Mouse (Mus musculus) heart, embryonic 15.5 days (tissue): ENCODE measurements around the gene Rgs6. TPM values are rescaled to one million over a fixed set of nuclear protein-coding genes. Genes with fewer than 3 reads are reported as not detected.
A peak's percentile ranks its signal among the peaks of the same experiment; 100 is the strongest.

Source experiments
- ATAC-seq: fragments of 200-750 bp; cut with Nextera tagmentation; replicated peaks from 2 replicates; pipeline ENCODE4 v1.8.0; 2017; ENCODE audit warnings: low read depth, moderate TSS enrichment; ENCODE audit not compliant: insufficient number of reproducible peaks, insufficient read depth, low FRiP score
- H3K27ac ChIP-seq: fragments of 300-500 bp; sonication (generic); 2 replicates; pipeline ENCODE4 v1.5.1; 2015; ENCODE audit warnings: mild to moderate bottlenecking, inconsistent platforms
- H3K27me3 ChIP-seq: fragments of 300-500 bp; sonication (generic); 2 replicates; pipeline ENCODE4 v1.6.1; 2015; ENCODE audit warnings: inconsistent platforms
- H3K36me3 ChIP-seq: fragments of 300-500 bp; sonication (generic); 2 replicates; pipeline ENCODE4 v1.6.1; 2015; ENCODE audit warnings: mild to moderate bottlenecking, inconsistent platforms
- H3K4me1 ChIP-seq: fragments of 300-500 bp; sonication (generic); replicated peaks from 2 replicates; pipeline ENCODE4 v1.6.1; 2015; ENCODE audit warnings: inconsistent platforms
- H3K4me2 ChIP-seq: fragments of 300-500 bp; sonication (generic); 2 replicates; pipeline ENCODE4 v1.6.1; 2015; ENCODE audit warnings: inconsistent platforms, mild to moderate bottlenecking, moderate library complexity
- H3K4me3 ChIP-seq: fragments of 300-500 bp; sonication (generic); 2 replicates; pipeline ENCODE4 v1.5.1; 2015; ENCODE audit warnings: mild to moderate bottlenecking, inconsistent platforms
- H3K9ac ChIP-seq: fragments of 300-500 bp; sonication (generic); 2 replicates; pipeline ENCODE4 v1.6.1; 2015; ENCODE audit warnings: mild to moderate bottlenecking, inconsistent platforms
- H3K9me3 ChIP-seq: fragments of 300-500 bp; sonication (generic); replicated peaks from 2 replicates; pipeline ENCODE4 v1.6.1; 2016; ENCODE audit warnings: inconsistent platforms
- WGBS: fragments of 180-500 bp; shearing (Covaris S2); methylation state at CpG from one replicate; pipeline ENCODE4 v1.1.7; 2015; ENCODE audit warnings: mixed read lengths; 5-methylcytosine and 5-hydroxymethylcytosine counted together
- polyA plus RNA-seq: library from polyadenylated mRNA; unstranded; fragments of >200 nt; fragmentation: Nextera tagmentation; extraction: Ambion mirVana; gene quantifications from 2 replicates; pipeline ENCODE4 v1.2.1, GENCODE M21; 2015

Gene Rgs6
- polyA plus RNA-seq, 1 experiment from 2014 or later, result 12.3 TPM

DNA sequence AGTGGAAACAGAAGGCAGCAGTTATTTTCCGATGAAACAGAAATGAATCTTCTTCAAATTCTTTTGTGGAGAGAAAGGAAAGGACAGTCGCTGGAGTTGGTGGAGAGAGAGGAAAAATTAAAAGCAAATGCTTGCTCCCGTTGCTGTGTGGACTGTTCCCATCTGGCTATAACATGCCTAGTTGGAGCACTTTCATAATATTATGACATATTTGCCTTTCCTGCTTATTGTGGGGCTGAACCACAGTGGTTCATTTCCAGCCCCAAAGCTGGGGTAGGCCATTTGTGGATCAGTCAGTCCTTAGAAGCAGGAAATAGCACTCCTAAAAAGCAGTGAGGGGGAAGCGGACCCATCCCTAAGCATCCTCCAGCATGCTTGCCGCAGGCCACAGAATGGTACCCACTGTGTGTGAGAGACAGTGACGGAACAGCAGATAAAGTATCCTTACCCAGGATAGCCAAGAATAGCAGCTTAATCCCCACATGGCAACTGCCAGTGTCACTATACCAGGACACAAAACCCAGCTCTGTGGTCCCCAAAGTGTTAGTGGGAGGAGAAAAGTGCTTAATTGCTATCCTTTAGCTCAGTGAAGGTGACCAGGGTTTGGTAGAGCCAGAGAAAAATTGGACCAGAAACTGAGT is 456.0 kb downstream of the Rgs6 start:
- ATAC-seq, result no peak
- H3K9me3 ChIP-seq, result no peaks in the 10 kb centered on the region
- H3K36me3 ChIP-seq, result no peaks in the 10 kb centered on the region
- no peak overlapping the region for H3K9ac ChIP-seq
- H3K4me3 ChIP-seq, result no peak overlapping the region
- H3K4me2 ChIP-seq, result no peak overlapping the region
- H3K27ac ChIP-seq, result 0 out of 2 replicates have a peak overlapping the region, but pooled peaks have one; percentile 7
- H3K4me1 ChIP-seq, result peaks cover 21% of the 10 kb centered on the region
- H3K27me3 ChIP-seq, result no peaks in the 10 kb centered on the region
- 50% methylated on average over 6 of the region's 6 CpGs for WGBS

DNA sequence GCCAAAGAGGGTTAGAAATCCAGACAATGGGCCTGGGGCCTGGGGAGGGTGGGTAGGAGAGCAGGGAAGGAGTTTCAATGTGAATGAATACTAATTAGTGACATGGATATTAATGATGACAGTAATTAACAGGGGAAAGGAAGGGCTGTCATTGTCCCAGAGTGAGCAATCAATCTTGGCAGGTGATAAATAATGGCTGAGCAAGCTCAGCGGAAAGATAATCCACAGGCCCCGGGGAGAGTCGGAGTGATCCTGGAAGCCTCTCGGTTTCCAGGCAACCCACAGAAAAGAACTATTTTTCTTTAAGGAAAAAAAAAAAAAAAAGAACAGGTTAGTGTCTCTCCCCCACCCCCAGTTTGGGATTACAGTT is 456.5 kb downstream of the Rgs6 start:
- peaks cover 18% of the 10 kb centered on the region for H3K4me1 ChIP-seq
- H3K9ac ChIP-seq, result no peak overlapping the region
- no peaks in the 10 kb centered on the region for H3K36me3 ChIP-seq
- no peak for ATAC-seq
- 0 out of 2 replicates have a peak overlapping the region, but pooled peaks have one; percentile 7 for H3K27ac ChIP-seq
- H3K9me3 ChIP-seq, result no peaks in the 10 kb centered on the region
- WGBS, result 25% methylated on average over 4 of the region's 4 CpGs
- no peak overlapping the region for H3K4me3 ChIP-seq
- H3K4me2 ChIP-seq, result no peak overlapping the region
- no peaks in the 10 kb centered on the region for H3K27me3 ChIP-seq

DNA sequence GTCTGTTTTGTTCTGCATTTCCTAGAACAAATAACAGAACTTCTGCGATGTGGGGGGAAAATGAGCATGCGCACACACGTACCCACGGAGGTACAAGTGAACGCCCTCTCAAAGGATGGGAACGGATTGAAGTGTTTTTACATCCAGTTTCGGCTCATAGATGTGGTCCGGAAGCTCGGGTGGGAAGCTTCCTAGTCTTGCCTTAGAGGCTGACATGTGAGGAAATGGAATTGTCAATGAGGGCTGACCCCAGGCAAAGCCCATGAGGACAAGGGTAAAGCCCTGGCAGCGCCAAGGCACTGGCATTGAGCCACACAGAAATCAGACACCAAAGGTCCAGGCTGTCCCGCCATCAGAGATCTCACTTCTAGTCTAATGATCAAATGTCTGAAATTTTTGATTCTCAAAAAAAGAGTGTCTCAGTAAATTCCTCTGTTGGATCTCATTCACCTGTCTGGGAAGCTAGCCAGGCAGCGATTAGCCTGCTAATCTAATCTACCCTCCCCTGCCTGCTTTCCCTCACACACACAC is 457.0 kb downstream of the Rgs6 start:
- Histone ChIP-seq H3K4me2 (no peak overlapping the region), H3K36me3 (no peaks in the 10 kb centered on the region), H3K4me1 (peaks cover 14% of the 10 kb centered on the region), H3K9me3 (no peaks in the 10 kb centered on the region), H3K4me3 (no peak overlapping the region), H3K27ac (no peak overlapping the region), H3K27me3 (no peaks in the 10 kb centered on the region), H3K9ac (no peak overlapping the region)
- WGBS, result 38% methylated on average over 12 of the region's 12 CpGs
- ATAC-seq, result no peak

GRCm38 (mm10) chr12:83046734-83047133 is 458.6 kb downstream of the Rgs6 start:
- Histone ChIP-seq H3K27me3 (no peaks in the 10 kb centered on the region), H3K4me3 (no peak overlapping the region), H3K9me3 (no peaks in the 10 kb centered on the region), H3K27ac (no peak overlapping the region), H3K9ac (no peak overlapping the region), H3K4me1 (peaks cover 14% of the 10 kb centered on the region), H3K36me3 (no peaks in the 10 kb centered on the region), H3K4me2 (no peak overlapping the region)
- 90% methylated on average over 9 of the region's 9 CpGs for WGBS
- ATAC-seq, result no peak

DNA sequence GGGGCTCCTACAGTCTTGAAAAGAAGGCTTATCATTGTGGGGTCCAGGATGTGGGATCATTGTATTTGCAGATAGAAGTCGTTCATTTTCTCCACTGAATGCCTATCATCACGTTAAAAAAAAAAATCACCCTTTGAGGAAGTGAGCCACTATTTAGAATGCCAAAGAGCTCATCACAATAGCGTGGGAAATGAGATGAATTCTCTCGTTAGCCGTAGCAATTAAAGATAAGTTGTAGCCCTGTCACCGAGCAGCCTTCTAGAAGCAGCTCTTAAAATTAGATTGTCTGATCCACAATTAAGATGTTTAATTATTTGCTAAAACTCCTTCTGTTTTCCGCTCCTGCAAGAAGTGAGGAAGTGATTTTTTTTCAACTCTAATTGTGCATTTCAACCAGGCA is 459.6 kb downstream of the Rgs6 start:
- WGBS, result 67% methylated on average over 7 of the region's 7 CpGs
- Histone ChIP-seq H3K27ac (no peak overlapping the region), H3K4me2 (no peak overlapping the region), H3K4me3 (no peak overlapping the region), H3K36me3 (no peaks in the 10 kb centered on the region), H3K9me3 (no peaks in the 10 kb centered on the region), H3K27me3 (no peaks in the 10 kb centered on the region), H3K9ac (no peak overlapping the region), H3K4me1 (peaks cover 14% of the 10 kb centered on the region)
- ATAC-seq, result no peak

DNA sequence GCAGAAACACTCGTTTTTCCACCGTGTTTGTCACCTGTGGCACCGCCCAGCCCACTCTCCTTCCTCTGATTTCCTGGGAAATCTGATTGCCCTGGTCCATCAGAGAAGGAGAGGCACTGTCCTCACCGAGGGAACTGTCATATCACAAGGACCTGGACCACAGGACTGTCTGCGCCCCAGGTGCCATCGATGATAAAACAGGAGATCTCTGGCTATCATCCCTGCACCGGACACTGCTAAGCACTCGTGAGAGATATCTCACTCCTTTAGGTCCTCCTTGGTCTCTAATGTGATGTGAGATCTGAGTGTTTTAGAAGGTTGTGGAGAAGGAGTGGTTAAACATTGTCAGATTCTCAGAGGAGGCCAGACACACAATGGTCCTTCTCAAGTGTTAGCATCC is 462.4 kb downstream of the Rgs6 start:
- WGBS, result 64% methylated on average over 8 of the region's 8 CpGs

GRCm38 (mm10) chr12:83052391-83052790 is 464.3 kb downstream of the Rgs6 start:
- H3K4me2 ChIP-seq, result no peak overlapping the region
- no peak overlapping the region for H3K4me3 ChIP-seq
- no peaks in the 10 kb centered on the region; the same call in 1 of the 2 replicates for H3K9me3 ChIP-seq
- no peaks in the 10 kb centered on the region for H3K27me3 ChIP-seq
- no peaks in the 10 kb centered on the region for H3K36me3 ChIP-seq
- no peak for ATAC-seq
- no peak overlapping the region for H3K27ac ChIP-seq
- WGBS, result 52% methylated on average over 4 of the region's 4 CpGs
- no peaks in the 10 kb centered on the region; the same call in 1 of the 2 replicates for H3K4me1 ChIP-seq
- H3K9ac ChIP-seq, result no peak overlapping the region

More for the DNA sequence above, 462.4 kb downstream of the Rgs6 start:
- no peaks in the 10 kb centered on the region; the same call in 1 of the 2 replicates for H3K4me1 ChIP-seq
- H3K4me2 ChIP-seq, result no peak overlapping the region
- H3K9me3 ChIP-seq, result no peaks in the 10 kb centered on the region; the same call in 1 of the 2 replicates
- no peak overlapping the region for H3K4me3 ChIP-seq
- no peak overlapping the region for H3K9ac ChIP-seq
- H3K27me3 ChIP-seq, result no peaks in the 10 kb centered on the region
- H3K27ac ChIP-seq, result no peak overlapping the region
- ATAC-seq, result no peak
- H3K36me3 ChIP-seq, result no peaks in the 10 kb centered on the region

GRCm38 (mm10) chr12:83055690-83056089 is 467.6 kb downstream of the Rgs6 start:
- H3K9ac ChIP-seq, result no peak overlapping the region
- H3K4me3 ChIP-seq, result no peak overlapping the region
- no peaks in the 10 kb centered on the region for H3K27me3 ChIP-seq
- no peaks in the 10 kb centered on the region; the same call in 1 of the 2 replicates for H3K9me3 ChIP-seq
- no peak overlapping the region for H3K4me2 ChIP-seq
- H3K36me3 ChIP-seq, result no peaks in the 10 kb centered on the region
- no peak overlapping the region for H3K27ac ChIP-seq
- no peak for ATAC-seq
- 75% methylated on average over 5 of the region's 5 CpGs for WGBS
- H3K4me1 ChIP-seq, result no peaks in the 10 kb centered on the region; the same call in 1 of the 2 replicates

GRCm38 (mm10) chr12:83066426-83066825 is 478.3 kb downstream of the Rgs6 start:
- Histone ChIP-seq H3K27me3 (no peaks in the 10 kb centered on the region), H3K27ac (no peak overlapping the region), H3K9ac (no peak overlapping the region), H3K4me2 (no peak overlapping the region), H3K9me3 (no peaks in the 10 kb centered on the region), H3K4me1 (0 out of 2 replicates have a peak, but pooled peaks cover 2% of the 10 kb centered on the region), H3K4me3 (no peak overlapping the region), H3K36me3 (no peaks in the 10 kb centered on the region)
- 63% methylated on average over 6 of the region's 6 CpGs for WGBS
- no peak for ATAC-seq

GRCm38 (mm10) chr12:83070848-83071247 is 482.8 kb downstream of the Rgs6 start:
- no peak overlapping the region for H3K27ac ChIP-seq

GRCm38 (mm10) chr12:83072181-83072887 is 484.2 kb downstream of the Rgs6 start:
- Histone ChIP-seq H3K4me2 (peak overlapping the region; percentile 50), H3K36me3 (no peaks in the 10 kb centered on the region), H3K27ac (peak overlapping the region; percentile 95), H3K27me3 (no peaks in the 10 kb centered on the region), H3K9me3 (no peaks in the 10 kb centered on the region), H3K4me3 (no peak overlapping the region), H3K4me1 (peaks cover 34% of the 10 kb centered on the region), H3K9ac (0 out of 2 replicates have a peak overlapping the region, but pooled peaks have one; percentile 8)
- peak; percentile 11; the same call in 1 of the 2 replicates for ATAC-seq
- 14% methylated on average over 3 of the region's 3 CpGs for WGBS

More at GRCm38 (mm10) chr12:83070848-83071247, 482.8 kb downstream of the Rgs6 start:
- H3K4me3 ChIP-seq, result no peak overlapping the region
- H3K36me3 ChIP-seq, result no peaks in the 10 kb centered on the region
- H3K27me3 ChIP-seq, result no peaks in the 10 kb centered on the region
- peaks cover 31% of the 10 kb centered on the region for H3K4me1 ChIP-seq
- ATAC-seq, result no peak
- 49% methylated on average over 5 of the region's 5 CpGs for WGBS
- H3K9ac ChIP-seq, result no peak overlapping the region
- H3K4me2 ChIP-seq, result no peak overlapping the region
- H3K9me3 ChIP-seq, result no peaks in the 10 kb centered on the region
